Mouse (Mus musculus): ENCODE data around the gene Pdk3. TPM values are rescaled to one million over a fixed set of nuclear protein-coding genes. Genes with fewer than 3 reads are reported as not detected.

Pdk3 gene
- polyA plus RNA-seq (2016; fragmentation: Nextera tagmentation; extraction: Ambion mirVana), result 42.6 and 43.6 TPM in 2 replicates

DNA sequence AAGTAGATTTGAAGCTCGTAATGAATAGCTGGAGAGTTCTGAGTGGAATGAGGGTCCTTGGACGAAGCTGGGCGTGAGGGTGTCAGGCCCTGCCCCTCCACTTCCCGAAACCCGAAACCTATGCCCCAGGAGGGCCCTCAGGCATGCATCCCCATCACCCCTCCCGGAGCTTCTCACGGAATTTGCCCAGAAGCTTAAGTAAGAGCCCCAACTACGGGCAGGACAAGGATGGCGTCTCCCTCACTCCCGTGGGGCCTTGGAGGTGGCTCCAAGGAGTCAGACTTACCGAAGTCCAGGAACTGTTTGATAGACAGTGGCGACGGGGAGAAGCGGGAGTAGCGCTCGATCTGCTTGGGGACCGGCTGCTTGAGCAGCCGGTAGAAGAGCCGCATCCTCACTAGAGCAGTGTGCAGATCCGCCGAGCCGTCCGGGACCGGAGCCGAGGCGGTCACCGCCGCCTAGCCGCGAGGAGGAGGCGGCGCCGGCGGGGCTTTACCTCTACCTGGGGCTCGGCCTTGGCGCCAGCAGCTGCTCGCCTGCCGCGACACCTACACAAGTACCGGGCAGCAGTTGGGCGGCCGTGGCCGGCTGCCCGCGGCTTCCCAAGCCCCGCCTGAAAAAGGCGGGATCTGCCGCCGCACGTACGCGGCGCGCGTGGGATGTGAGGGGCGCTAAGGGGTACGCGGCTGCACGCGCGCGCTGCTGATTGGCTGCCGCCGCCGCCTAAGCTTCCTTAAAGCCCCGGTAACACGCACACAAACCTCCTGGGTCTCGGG is at the start of gene Pdk3:
Gene Pdk3, minus strand, starts transcription at position 641 of the 776 bp plus-strand sequence.
- 15% methylated on average over 66 of the region's 68 CpGs for WGBS
- no peaks in the 10 kb centered on the region for H3K27me3 ChIP-seq (replicated peaks)
- peak within 1 kb of the TSS; percentile 65 for H3K4me2 ChIP-seq (replicated peaks)
- H3K4me3 ChIP-seq, result peak within 1 kb of the TSS; percentile 54
- H3K4me1 ChIP-seq, result no peaks in the 10 kb centered on the region
- 0 out of 2 replicates have a peak within 1 kb of the TSS, but pooled peaks have one; percentile 37 for H3K27ac ChIP-seq
- peak; percentile 97 for ATAC-seq (ENCODE audit: low FRiP score, low read depth)
- H3K36me3 ChIP-seq, result no peaks in the 10 kb centered on the region
- no peaks in the 10 kb centered on the region for H3K9me3 ChIP-seq
- peak within 1 kb of the TSS; percentile 65 for H3K9ac ChIP-seq

GRCm38 (mm10) chrX:93877634-93878016 is 45.6 kb upstream of the Pdk3 start:
- H3K27ac ChIP-seq, result no peak overlapping the region
- WGBS, result 78% methylated on average over 3 of the region's 3 CpGs
- no peak overlapping the region for H3K9ac ChIP-seq
- no peaks in the 10 kb centered on the region for H3K27me3 ChIP-seq (replicated peaks)
- no peaks in the 10 kb centered on the region for H3K9me3 ChIP-seq
- no peaks in the 10 kb centered on the region for H3K4me1 ChIP-seq
- H3K4me3 ChIP-seq, result no peak overlapping the region
- H3K36me3 ChIP-seq, result no peaks in the 10 kb centered on the region
- ATAC-seq (ENCODE audit: low FRiP score, low read depth), result no peak
- H3K4me2 ChIP-seq (replicated peaks), result no peak overlapping the region

DNA sequence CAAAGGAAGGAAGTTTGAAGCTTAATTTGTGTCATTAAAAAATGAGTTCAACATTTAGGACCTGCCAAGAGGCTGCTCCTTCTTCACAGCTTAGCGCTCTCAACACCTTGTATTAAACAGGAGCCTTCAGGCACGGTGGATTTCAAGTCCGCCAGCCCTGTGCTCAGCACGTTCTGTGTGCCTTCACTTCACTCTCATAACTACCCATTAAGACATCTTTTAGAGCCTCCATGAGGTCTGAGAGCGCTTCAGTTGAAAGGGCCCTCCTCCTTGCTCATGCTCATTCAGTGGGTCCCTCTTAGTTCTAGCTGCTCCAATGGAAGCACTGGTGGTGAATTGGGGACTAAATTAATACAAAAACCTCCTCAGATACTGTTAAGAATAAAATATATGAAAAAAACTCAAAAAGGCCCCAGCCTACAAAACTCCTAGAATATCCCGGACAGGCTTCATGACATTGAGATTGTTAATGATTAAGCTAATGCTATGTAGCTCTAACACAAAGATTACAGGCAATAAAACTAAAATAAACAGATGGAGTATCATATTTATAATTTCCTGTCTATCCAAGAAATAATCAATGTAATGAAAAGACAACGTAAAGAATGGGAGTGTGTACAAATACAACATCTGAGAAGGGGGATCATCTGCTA is 45.1 kb upstream of the Pdk3 start:
- H3K9ac ChIP-seq, result no peak overlapping the region
- H3K27me3 ChIP-seq (replicated peaks), result no peaks in the 10 kb centered on the region
- 83% methylated on average over 7 of the region's 7 CpGs for WGBS
- ATAC-seq (ENCODE audit: low FRiP score, low read depth), result no peak
- no peak overlapping the region for H3K4me3 ChIP-seq
- H3K36me3 ChIP-seq, result no peaks in the 10 kb centered on the region
- H3K9me3 ChIP-seq, result no peaks in the 10 kb centered on the region
- H3K27ac ChIP-seq, result no peak overlapping the region
- no peaks in the 10 kb centered on the region for H3K4me1 ChIP-seq
- H3K4me2 ChIP-seq (replicated peaks), result no peak overlapping the region

GRCm38 (mm10) chrX:93863393-93863792 is 31.4 kb upstream of the Pdk3 start:
- H3K9me3 ChIP-seq, result no peaks in the 10 kb centered on the region
- H3K27ac ChIP-seq, result no peak overlapping the region
- H3K9ac ChIP-seq, result no peak overlapping the region
- H3K4me1 ChIP-seq, result no peaks in the 10 kb centered on the region
- H3K27me3 ChIP-seq (replicated peaks), result no peaks in the 10 kb centered on the region
- H3K36me3 ChIP-seq, result no peaks in the 10 kb centered on the region
- WGBS, result 50% methylated on average over 2 of the region's 2 CpGs
- no peak for ATAC-seq (ENCODE audit: low FRiP score, low read depth)
- no peak overlapping the region for H3K4me3 ChIP-seq
- no peak overlapping the region for H3K4me2 ChIP-seq (replicated peaks)

DNA sequence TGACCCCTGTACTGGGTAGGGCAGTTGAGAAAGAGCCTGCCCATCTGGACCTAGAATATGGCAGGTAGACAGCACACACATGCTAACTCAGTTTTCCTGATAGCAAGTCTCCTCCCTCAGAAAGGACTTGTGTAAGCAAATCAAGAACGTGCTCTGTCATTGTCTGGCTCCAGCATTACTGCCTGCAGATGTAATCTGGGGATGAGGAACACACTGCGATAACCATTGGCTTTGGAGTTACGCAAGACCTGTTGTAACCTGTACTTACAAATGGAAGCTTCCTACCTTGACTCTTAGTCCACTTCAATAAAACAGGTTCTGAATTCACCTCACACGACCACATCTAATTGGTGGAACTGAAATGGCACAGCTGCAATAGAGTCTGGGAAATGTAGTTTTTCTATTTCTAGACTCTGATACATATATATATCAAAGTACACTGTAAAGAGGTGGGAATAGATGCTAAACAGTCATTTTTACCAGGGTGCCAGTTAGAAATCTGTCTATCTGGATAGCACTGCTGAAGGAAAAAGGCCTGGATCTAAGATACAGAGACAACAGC is 30.6 kb upstream of the Pdk3 start:
- H3K9ac ChIP-seq, result no peak overlapping the region
- H3K4me1 ChIP-seq, result no peaks in the 10 kb centered on the region
- H3K27ac ChIP-seq, result no peak overlapping the region
- H3K4me3 ChIP-seq, result no peak overlapping the region
- no peaks in the 10 kb centered on the region for H3K9me3 ChIP-seq
- no peaks in the 10 kb centered on the region for H3K27me3 ChIP-seq (replicated peaks)
- no peaks in the 10 kb centered on the region for H3K36me3 ChIP-seq
- ATAC-seq (ENCODE audit: low FRiP score, low read depth), result no peak
- 83% methylated on average over 4 of the region's 4 CpGs for WGBS
- H3K4me2 ChIP-seq (replicated peaks), result no peak overlapping the region

GRCm38 (mm10) chrX:93857756-93858155 is 25.8 kb upstream of the Pdk3 start:
- no peaks in the 10 kb centered on the region for H3K4me1 ChIP-seq
- H3K9me3 ChIP-seq, result no peaks in the 10 kb centered on the region
- H3K4me3 ChIP-seq, result no peak overlapping the region
- no peak overlapping the region for H3K9ac ChIP-seq
- 79% methylated on average over 3 of the region's 3 CpGs for WGBS
- no peak overlapping the region for H3K27ac ChIP-seq
- H3K36me3 ChIP-seq, result no peaks in the 10 kb centered on the region
- H3K4me2 ChIP-seq (replicated peaks), result no peak overlapping the region
- H3K27me3 ChIP-seq (replicated peaks), result no peaks in the 10 kb centered on the region
- no peak for ATAC-seq (ENCODE audit: low FRiP score, low read depth)

DNA sequence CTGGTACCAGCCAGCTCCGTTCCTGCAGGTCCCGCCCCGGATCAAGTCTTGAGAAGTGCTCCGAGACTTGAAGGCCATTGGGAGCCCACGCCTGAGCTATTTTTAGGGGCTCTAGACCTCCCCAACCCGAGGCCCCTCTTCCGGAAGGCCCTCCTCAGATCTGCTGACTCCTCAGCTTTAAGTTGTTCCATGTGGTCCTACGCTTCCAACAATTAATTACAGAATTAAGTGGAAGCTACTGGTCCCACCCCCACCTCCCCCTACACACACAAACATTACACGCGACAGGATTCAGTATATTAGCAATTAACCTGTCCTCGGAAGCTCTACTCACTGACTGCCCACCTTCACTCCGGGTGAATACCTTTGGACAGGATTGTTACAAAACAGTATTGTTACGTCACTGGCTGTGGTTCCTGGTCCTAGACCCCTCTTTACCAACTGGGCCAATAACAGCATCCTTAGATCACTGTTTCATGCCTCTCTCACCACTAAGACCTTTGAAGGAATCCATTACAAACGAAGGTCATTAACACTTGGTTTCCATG is 410 bp upstream of the Pdk3 start:
- H3K9ac ChIP-seq, result peak overlapping the region; percentile 65; the same call in 1 of the 2 replicates
- no peaks in the 10 kb centered on the region for H3K27me3 ChIP-seq (replicated peaks)
- 33% methylated on average over 14 of the region's 14 CpGs for WGBS

DNA sequence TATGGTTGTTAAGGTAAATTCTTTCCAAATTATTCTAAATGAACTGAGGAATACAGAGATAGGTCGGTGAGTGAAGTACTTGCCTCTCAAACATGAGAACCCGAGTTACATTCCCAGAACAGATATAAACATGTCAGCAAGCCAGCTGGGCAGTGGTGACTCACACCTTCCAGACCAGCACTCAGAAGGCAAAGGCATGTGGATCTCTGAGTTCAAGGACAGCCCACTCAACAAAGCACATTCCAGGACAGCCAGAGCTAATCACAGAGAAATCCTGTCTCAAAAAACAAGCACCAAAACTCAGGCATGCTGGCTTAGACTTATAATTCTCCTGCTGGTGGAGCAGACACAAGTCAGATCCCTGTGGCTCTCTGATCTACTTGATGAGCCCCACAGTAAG is 6.2 kb downstream of the Pdk3 start:
- Histone ChIP-seq H3K4me1 (no peaks in the 10 kb centered on the region), H3K27ac (no peak overlapping the region), H3K27me3 (replicated peaks) (no peaks in the 10 kb centered on the region), H3K4me3 (no peak overlapping the region), H3K36me3 (no peaks in the 10 kb centered on the region), H3K9me3 (no peaks in the 10 kb centered on the region), H3K9ac (no peak overlapping the region), H3K4me2 (replicated peaks) (no peak overlapping the region)
- ATAC-seq (ENCODE audit: low FRiP score, low read depth), result no peak
- 74% methylated on average over 2 of the region's 2 CpGs for WGBS

More for the DNA sequence above, 410 bp upstream of the Pdk3 start:
- Histone ChIP-seq H3K36me3 (no peaks in the 10 kb centered on the region), H3K4me2 (replicated peaks) (peak overlapping the region; percentile 65), H3K27ac (no peak overlapping the region), H3K9me3 (no peaks in the 10 kb centered on the region), H3K4me1 (no peaks in the 10 kb centered on the region), H3K4me3 (peak overlapping the region; percentile 54)
- ATAC-seq (ENCODE audit: low FRiP score, low read depth), result no peak; the same call in 1 of the 2 replicates

DNA sequence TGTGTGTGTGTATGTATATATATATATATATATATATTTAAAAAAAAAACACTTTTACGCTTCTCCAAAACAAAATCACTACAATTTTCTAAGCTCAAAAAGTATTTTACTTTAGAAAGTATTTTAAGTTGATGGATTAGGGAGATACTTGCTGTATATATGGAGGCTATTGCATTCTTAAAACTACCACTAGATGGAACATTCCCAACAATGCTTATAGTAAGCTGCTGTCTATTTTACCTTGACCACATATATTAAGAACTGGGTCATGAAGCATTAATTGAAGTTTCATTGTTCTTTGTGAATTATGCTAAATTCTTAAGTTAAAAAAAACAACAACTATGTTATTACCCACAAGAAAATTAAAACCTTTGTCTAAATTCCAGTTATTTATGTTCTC is 24.0 kb downstream of the Pdk3 start:
- Histone ChIP-seq H3K36me3 (no peaks in the 10 kb centered on the region), H3K4me3 (no peak overlapping the region), H3K9me3 (no peaks in the 10 kb centered on the region), H3K9ac (no peak overlapping the region), H3K4me2 (replicated peaks) (no peak overlapping the region), H3K27ac (no peak overlapping the region), H3K27me3 (replicated peaks) (no peaks in the 10 kb centered on the region), H3K4me1 (no peaks in the 10 kb centered on the region)
- 83% methylated on average over 1 of the region's 1 CpGs for WGBS
- ATAC-seq (ENCODE audit: low FRiP score, low read depth), result no peak

GRCm38 (mm10) chrX:93793168-93793567 is 38.8 kb downstream of the Pdk3 start:
- Histone ChIP-seq H3K9ac (no peak overlapping the region), H3K27ac (no peak overlapping the region), H3K4me1 (no peaks in the 10 kb centered on the region), H3K36me3 (no peaks in the 10 kb centered on the region), H3K27me3 (replicated peaks) (no peaks in the 10 kb centered on the region), H3K4me2 (replicated peaks) (no peak overlapping the region), H3K9me3 (no peaks in the 10 kb centered on the region), H3K4me3 (no peak overlapping the region)
- ATAC-seq (ENCODE audit: low FRiP score, low read depth), result no peak

- H3K4me1 ChIP-seq, result no peaks in the 10 kb centered on the region
- WGBS, result 83% methylated on average over 1 of the region's 1 CpGs
- no peak overlapping the region for H3K4me3 ChIP-seq
- no peak overlapping the region for H3K9ac ChIP-seq
- H3K4me2 ChIP-seq (replicated peaks), result no peak overlapping the region
- H3K9me3 ChIP-seq, result no peaks in the 10 kb centered on the region
- no peak overlapping the region for H3K27ac ChIP-seq
- H3K27me3 ChIP-seq (replicated peaks), result no peaks in the 10 kb centered on the region
- no peaks in the 10 kb centered on the region for H3K36me3 ChIP-seq
- ATAC-seq (ENCODE audit: low FRiP score, low read depth), result no peak
These were observed 42.4 kb downstream of the Pdk3 start for GRCm38 (mm10) chrX:93789562-93789961.

- 83% methylated on average over 3 of the region's 3 CpGs for WGBS
- no peak for ATAC-seq (ENCODE audit: low FRiP score, low read depth)
- no peak overlapping the region for H3K9ac ChIP-seq
- no peaks in the 10 kb centered on the region for H3K36me3 ChIP-seq
- no peak overlapping the region for H3K4me2 ChIP-seq (replicated peaks)
- H3K9me3 ChIP-seq, result no peaks in the 10 kb centered on the region
- H3K27ac ChIP-seq, result no peak overlapping the region
- no peaks in the 10 kb centered on the region for H3K4me1 ChIP-seq
- no peak overlapping the region for H3K4me3 ChIP-seq
- no peaks in the 10 kb centered on the region for H3K27me3 ChIP-seq (replicated peaks)
These were observed 71.2 kb downstream of the Pdk3 start for GRCm38 (mm10) chrX:93760770-93761169.

Data from neural tube, embryonic 12.5 days (tissue).